Mouse (Mus musculus): ENCODE data around the gene Hnrnpdl.

Hnrnpdl gene

GRCm38 (mm10) chr5:100039602-100040142 is at the start of gene Hnrnpdl, which contains the start of gene Enoph1:
Gene Hnrnpdl (minus strand): TSS chr5:100039664.
Gene Enoph1 (plus strand): TSS chr5:100039985.
- DNase-seq (ENCODE audit: low spot score in 2 of 2), result peak; percentile 83 to 89

- no peak for DNase-seq (ENCODE audit: low spot score in 2 of 2)
Observed at GRCm38 (mm10) chr5:100085097-100085496, 45.6 kb upstream of the Hnrnpdl start.

- no peak for DNase-seq (ENCODE audit: low spot score in 2 of 2)
Observed at GRCm38 (mm10) chr5:100083953-100084562, 44.6 kb upstream of the Hnrnpdl start.

- no peak for DNase-seq (ENCODE audit: low spot score in 2 of 2)
Observed at GRCm38 (mm10) chr5:100082006-100082405, 42.5 kb upstream of the Hnrnpdl start.

GRCm38 (mm10) chr5:100079931-100080275 is 40.4 kb upstream of the Hnrnpdl start:
- DNase-seq (ENCODE audit: low spot score in 2 of 2), result no peak

GRCm38 (mm10) chr5:100079040-100079930 is 39.8 kb upstream of the Hnrnpdl start:
- DNase-seq (ENCODE audit: low spot score in 2 of 2), result no peak

- no peak for DNase-seq (ENCODE audit: low spot score in 2 of 2)
Observed at GRCm38 (mm10) chr5:100074571-100074970, 35.1 kb upstream of the Hnrnpdl start.

- DNase-seq (ENCODE audit: low spot score in 2 of 2), result no peak
Observed at GRCm38 (mm10) chr5:100072557-100072956, 33.1 kb upstream of the Hnrnpdl start.

GRCm38 (mm10) chr5:100071541-100071940 is 32.1 kb upstream of the Hnrnpdl start:
- DNase-seq (ENCODE audit: low spot score in 2 of 2), result peak in 1 of 2 experiments; percentile 8

- peak; percentile 66 to 74 for DNase-seq (ENCODE audit: low spot score in 2 of 2)
Observed at GRCm38 (mm10) chr5:100070255-100070654, 30.8 kb upstream of the Hnrnpdl start.

- DNase-seq (ENCODE audit: low spot score in 2 of 2), result no peak
Observed at GRCm38 (mm10) chr5:100069526-100069925, 30.1 kb upstream of the Hnrnpdl start.

- DNase-seq (ENCODE audit: low spot score in 2 of 2), result no peak
Observed at GRCm38 (mm10) chr5:100067579-100067978, 28.1 kb upstream of the Hnrnpdl start.

GRCm38 (mm10) chr5:100060876-100061275 is 21.4 kb upstream of the Hnrnpdl start:
- no peak for DNase-seq (ENCODE audit: low spot score in 2 of 2)

GRCm38 (mm10) chr5:100059326-100059725 is 19.9 kb upstream of the Hnrnpdl start:
- no peak for DNase-seq (ENCODE audit: low spot score in 2 of 2)

GRCm38 (mm10) chr5:100058729-100059128 is 19.3 kb upstream of the Hnrnpdl start:
- no peak for DNase-seq (ENCODE audit: low spot score in 2 of 2)

GRCm38 (mm10) chr5:100057461-100058209 is 18.2 kb upstream of the Hnrnpdl start:
- DNase-seq (ENCODE audit: low spot score in 2 of 2), result no peak

GRCm38 (mm10) chr5:100055866-100056369 is 16.5 kb upstream of the Hnrnpdl start:
- no peak for DNase-seq (ENCODE audit: low spot score in 2 of 2)

GRCm38 (mm10) chr5:100054807-100055547 is 15.5 kb upstream of the Hnrnpdl start:
- no peak for DNase-seq (ENCODE audit: low spot score in 2 of 2)

GRCm38 (mm10) chr5:100052728-100053127 is 13.3 kb upstream of the Hnrnpdl start:
- DNase-seq (ENCODE audit: low spot score in 2 of 2), result no peak

GRCm38 (mm10) chr5:100049904-100050303 is 10.4 kb upstream of the Hnrnpdl start:
- DNase-seq (ENCODE audit: low spot score in 2 of 2), result no peak

GRCm38 (mm10) chr5:100047871-100048270 is 8.4 kb upstream of the Hnrnpdl start:
- DNase-seq (ENCODE audit: low spot score in 2 of 2), result no peak
